Mouse (Mus musculus): ENCODE measurements around the gene Glo1. TPM values are rescaled to one million over a fixed set of nuclear protein-coding genes. Genes with fewer than 3 reads are reported as not detected.

Glo1 gene
- total and polyA plus RNA-seq, 3 experiments = 90.8 to 1,040 (median 402) TPM

- Histone ChIP-seq H3K27me3 (ENCODE audit: insufficient read depth, low read length) (no peaks in the 10 kb centered on the region), H3K9me3 (replicated peaks) (peaks cover 4% of the 10 kb centered on the region), H3K4me3 (ENCODE audit: low read depth, low read length) (no peak overlapping the region), H3K36me3 (replicated peaks) (peaks cover 89% of the 10 kb centered on the region), H3K4me1 (ENCODE audit: insufficient read depth, low read depth, low read length) (peaks cover 15% of the 10 kb centered on the region)
- DNase-seq (ENCODE audit: low spot score) = no peak
- TF ChIP-seq POLR2AphosphoS5 (IDR thresholded peaks at IDR 0.05; ENCODE audit: insufficient replicate concordance, low read depth, low read length) (no peak), CTCF (IDR thresholded peaks at IDR 0.05; ENCODE audit: low read depth, low read length) (no peak), GATA1 (IDR thresholded peaks at IDR 0.05; ENCODE audit: borderline replicate concordance, low read length) (no peak), GATA2 (IDR thresholded peaks at IDR 0.05; ENCODE audit: borderline replicate concordance, low read depth, low read length) (no peak)
- ATAC-seq (ENCODE audit: extremely low read depth, insufficient number of reproducible peaks, low FRiP score, poor library complexity, severe bottlenecking) = no peak
Observed at GRCm38 (mm10) chr17:30594846-30595245, 31.8 kb downstream of the Glo1 start.

GRCm38 (mm10) chr17:30594407-30594806 is 32.3 kb downstream of the Glo1 start:
- peaks cover 85% of the 10 kb centered on the region for H3K36me3 ChIP-seq (replicated peaks)
- TF ChIP-seq GATA1 (IDR thresholded peaks at IDR 0.05; ENCODE audit: borderline replicate concordance, low read length) = no peak
- TF ChIP-seq TAL1 (conservative IDR thresholded peaks at IDR 0.05; ENCODE audit: low read depth, low read length) = no peak
- TF ChIP-seq POLR2AphosphoS5 (IDR thresholded peaks at IDR 0.05; ENCODE audit: insufficient replicate concordance, low read depth, low read length) = no peak
- TF ChIP-seq GATA2 (IDR thresholded peaks at IDR 0.05; ENCODE audit: borderline replicate concordance, low read depth, low read length) = no peak
- no peak for TF ChIP-seq CTCF (IDR thresholded peaks at IDR 0.05; ENCODE audit: low read depth, low read length)
- ATAC-seq (ENCODE audit: extremely low read depth, insufficient number of reproducible peaks, low FRiP score, poor library complexity, severe bottlenecking) (no peak), DNase-seq (ENCODE audit: low spot score) (no peak)
- H3K4me1 ChIP-seq (ENCODE audit: insufficient read depth, low read depth, low read length) = peaks cover 15% of the 10 kb centered on the region
- no peaks in the 10 kb centered on the region for H3K27me3 ChIP-seq (ENCODE audit: insufficient read depth, low read length)
- H3K9me3 ChIP-seq (replicated peaks) = peaks cover 4% of the 10 kb centered on the region
- H3K4me3 ChIP-seq (ENCODE audit: low read depth, low read length) = no peak overlapping the region

GRCm38 (mm10) chr17:30590417-30591198 is 36.1 kb downstream of the Glo1 start:
- Histone ChIP-seq H3K27me3 (ENCODE audit: insufficient read depth, low read length) (no peaks in the 10 kb centered on the region), H3K4me1 (ENCODE audit: insufficient read depth, low read depth, low read length) (peaks cover 18% of the 10 kb centered on the region), H3K36me3 (replicated peaks) (peaks cover 73% of the 10 kb centered on the region), H3K4me3 (ENCODE audit: low read depth, low read length) (no peak overlapping the region), H3K9me3 (replicated peaks) (no peaks in the 10 kb centered on the region)
- DNase-seq (ENCODE audit: low spot score) (peak; percentile 50), ATAC-seq (ENCODE audit: extremely low read depth, insufficient number of reproducible peaks, low FRiP score, poor library complexity, severe bottlenecking) (peak; percentile 42)
- TF ChIP-seq CTCF (IDR thresholded peaks at IDR 0.05; ENCODE audit: low read depth, low read length) (peak; percentile 87), GATA2 (IDR thresholded peaks at IDR 0.05; ENCODE audit: borderline replicate concordance, low read depth, low read length) (no peak), TAL1 (conservative IDR thresholded peaks at IDR 0.05; ENCODE audit: low read depth, low read length) (no peak), POLR2AphosphoS5 (IDR thresholded peaks at IDR 0.05; ENCODE audit: insufficient replicate concordance, low read depth, low read length) (peak; percentile 56; the same call in 1 of the 2 replicates), GATA1 (IDR thresholded peaks at IDR 0.05; ENCODE audit: borderline replicate concordance, low read length) (no peak)

- Histone ChIP-seq H3K36me3 (replicated peaks) (peaks cover 19% of the 10 kb centered on the region), H3K9me3 (replicated peaks) (no peaks in the 10 kb centered on the region), H3K4me3 (ENCODE audit: low read depth, low read length) (no peak overlapping the region), H3K27me3 (ENCODE audit: insufficient read depth, low read length) (no peaks in the 10 kb centered on the region), H3K4me1 (ENCODE audit: insufficient read depth, low read depth, low read length) (peaks cover 3% of the 10 kb centered on the region; the same call in 1 of the 2 replicates)
- ATAC-seq (ENCODE audit: extremely low read depth, insufficient number of reproducible peaks, low FRiP score, poor library complexity, severe bottlenecking) (no peak), DNase-seq (ENCODE audit: low spot score) (no peak)
- TF ChIP-seq POLR2AphosphoS5 (IDR thresholded peaks at IDR 0.05; ENCODE audit: insufficient replicate concordance, low read depth, low read length) (no peak), GATA1 (IDR thresholded peaks at IDR 0.05; ENCODE audit: borderline replicate concordance, low read length) (no peak), TAL1 (conservative IDR thresholded peaks at IDR 0.05; ENCODE audit: low read depth, low read length) (no peak), GATA2 (IDR thresholded peaks at IDR 0.05; ENCODE audit: borderline replicate concordance, low read depth, low read length) (no peak), CTCF (IDR thresholded peaks at IDR 0.05; ENCODE audit: low read depth, low read length) (no peak)
Observed at GRCm38 (mm10) chr17:30583258-30584001, 43.2 kb downstream of the Glo1 start.

GRCm38 (mm10) chr17:30582313-30582712 is 44.4 kb downstream of the Glo1 start:
- H3K4me1 ChIP-seq (ENCODE audit: insufficient read depth, low read depth, low read length) = peaks cover 3% of the 10 kb centered on the region; the same call in 1 of the 2 replicates
- ATAC-seq (ENCODE audit: extremely low read depth, insufficient number of reproducible peaks, low FRiP score, poor library complexity, severe bottlenecking) (no peak), DNase-seq (ENCODE audit: low spot score) (no peak)
- peaks cover 11% of the 10 kb centered on the region for H3K36me3 ChIP-seq (replicated peaks)
- TF ChIP-seq POLR2AphosphoS5 (IDR thresholded peaks at IDR 0.05; ENCODE audit: insufficient replicate concordance, low read depth, low read length) (no peak), GATA2 (IDR thresholded peaks at IDR 0.05; ENCODE audit: borderline replicate concordance, low read depth, low read length) (no peak), CTCF (IDR thresholded peaks at IDR 0.05; ENCODE audit: low read depth, low read length) (no peak), GATA1 (IDR thresholded peaks at IDR 0.05; ENCODE audit: borderline replicate concordance, low read length) (no peak), TAL1 (conservative IDR thresholded peaks at IDR 0.05; ENCODE audit: low read depth, low read length) (no peak)
- H3K4me3 ChIP-seq (ENCODE audit: low read depth, low read length) = no peak overlapping the region
- H3K27me3 ChIP-seq (ENCODE audit: insufficient read depth, low read length) = no peaks in the 10 kb centered on the region
- no peaks in the 10 kb centered on the region for H3K9me3 ChIP-seq (replicated peaks)

- H3K9me3 ChIP-seq (replicated peaks) = no peaks in the 10 kb centered on the region
Observed at GRCm38 (mm10) chr17:30581201-30581600, 45.5 kb downstream of the Glo1 start.

More at GRCm38 (mm10) chr17:30581201-30581600, 45.5 kb downstream of the Glo1 start:
- ATAC-seq (ENCODE audit: extremely low read depth, insufficient number of reproducible peaks, low FRiP score, poor library complexity, severe bottlenecking) (no peak), DNase-seq (ENCODE audit: low spot score) (no peak)
- Histone ChIP-seq H3K4me3 (ENCODE audit: low read depth, low read length) (no peak overlapping the region; the same call in 1 of the 2 replicates), H3K4me1 (ENCODE audit: insufficient read depth, low read depth, low read length) (peaks cover 11% of the 10 kb centered on the region), H3K27me3 (ENCODE audit: insufficient read depth, low read length) (no peaks in the 10 kb centered on the region), H3K36me3 (replicated peaks) (peaks cover 4% of the 10 kb centered on the region)
- TF ChIP-seq CTCF (IDR thresholded peaks at IDR 0.05; ENCODE audit: low read depth, low read length) = no peak
- TF ChIP-seq POLR2AphosphoS5 (IDR thresholded peaks at IDR 0.05; ENCODE audit: insufficient replicate concordance, low read depth, low read length) = no peak
- no peak for TF ChIP-seq GATA2 (IDR thresholded peaks at IDR 0.05; ENCODE audit: borderline replicate concordance, low read depth, low read length)
- TF ChIP-seq TAL1 (conservative IDR thresholded peaks at IDR 0.05; ENCODE audit: low read depth, low read length) = no peak

All from G1E (cell line).